Mouse (Mus musculus) cerebellum, adult 2 months (tissue): ENCODE data around the gene Smarca5. TPM values are rescaled to one million over a fixed set of nuclear protein-coding genes. Genes with fewer than 3 reads are reported as not detected.

Experiments
- DNase-seq, 2 experiments: peaks; one replicate each; pipeline ENCODE4 v3.0.0; 2021
- H3K27ac ChIP-seq: fragments of 200-500 bp; 2 replicates; pipeline ENCODE4 v1.5.1; 2012; ENCODE audit warnings: low read length, control low read depth, inconsistent platforms; ENCODE audit not compliant: insufficient read depth
- H3K27me3 ChIP-seq: fragments of 200-500 bp; 2 replicates; pipeline ENCODE4 v1.6.1; 2012; ENCODE audit warnings: inconsistent platforms, mild to moderate bottlenecking, low read length, moderate library complexity; ENCODE audit not compliant: control insufficient read depth, insufficient read depth
- H3K4me1 ChIP-seq: fragments of 200-500 bp; 2 replicates; pipeline ENCODE4 v1.6.1; 2011; ENCODE audit warnings: low read length; ENCODE audit not compliant: control insufficient read depth, insufficient read depth
- H3K4me3 ChIP-seq: fragments of 200-500 bp; replicated peaks from 2 replicates; pipeline ENCODE3; 2011; ENCODE audit warnings: mild to moderate bottlenecking, low read depth, low read length, control low read depth; ENCODE audit not compliant: insufficient read depth
- CTCF ChIP-seq: fragments of 200-500 bp; IDR thresholded peaks from 2 replicates; pipeline ENCODE4 v1.5.1; 2011; ENCODE audit warnings: low read depth, mild to moderate bottlenecking, control low read depth, low read length, moderate library complexity, borderline replicate concordance; ENCODE audit not compliant: insufficient read depth
- POLR2A ChIP-seq: fragments of 200-500 bp; IDR thresholded peaks from 2 replicates; pipeline ENCODE4 v1.6.1; 2011; ENCODE audit warnings: low read length, control low read depth, borderline replicate concordance; ENCODE audit not compliant: insufficient read depth
- WGBS: fragments of 180-500 bp; shearing (Covaris S2); methylation state at CpG from one replicate; pipeline ENCODE4 v1.1.7; 2018; 5-methylcytosine and 5-hydroxymethylcytosine counted together
- polyA plus RNA-seq: library from polyadenylated mRNA; depleted of rRNA; stranded (reverse); fragments of >200 nt; gene quantifications from 2 replicates; pipeline ENCODE4 v1.2.3, GENCODE M21; 2012

Smarca5 gene
- polyA plus RNA-seq, 1 experiment: 18.9 TPM

GRCm38 (mm10) chr8:80753017-80753715 is 13.9 kb upstream of the Smarca5 start:
- WGBS: 28% methylated on average over 9 of the region's 9 CpGs
- Histone ChIP-seq H3K27me3 (no peaks in the 10 kb centered on the region), H3K4me1 (no peaks in the 10 kb centered on the region), H3K4me3 (no peak overlapping the region), H3K27ac (no peak overlapping the region)
- TF ChIP-seq CTCF: peak; percentile 79
- no peak for TF ChIP-seq POLR2A
- DNase-seq: peak; percentile 66 to 80

DNA sequence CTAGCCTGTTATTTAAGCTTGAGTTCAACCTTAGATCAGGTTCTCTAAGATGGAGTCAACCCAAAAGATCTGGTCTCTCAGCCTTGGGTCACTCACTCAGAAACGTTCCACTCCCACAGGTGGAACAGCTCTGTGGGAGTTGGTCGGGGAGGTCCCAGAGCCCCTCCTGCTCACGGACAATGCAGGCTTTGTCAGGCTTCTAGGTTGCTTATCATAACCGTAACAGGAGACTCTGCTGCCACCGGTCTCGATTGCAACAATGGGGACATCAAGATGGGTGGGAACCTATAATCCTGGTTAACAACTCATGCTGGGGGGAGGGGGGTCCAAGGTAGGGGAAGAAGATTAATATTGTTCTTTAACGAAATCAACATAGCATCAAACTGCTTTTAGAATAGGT is 13.1 kb upstream of the Smarca5 start:
- no peaks in the 10 kb centered on the region for H3K27me3 ChIP-seq
- TF ChIP-seq POLR2A (no peak), CTCF (no peak)
- DNase-seq: no peak
- H3K4me3 ChIP-seq: no peak overlapping the region
- no peaks in the 10 kb centered on the region for H3K4me1 ChIP-seq
- 59% methylated on average over 7 of the region's 7 CpGs for WGBS
- H3K27ac ChIP-seq: no peak overlapping the region

DNA sequence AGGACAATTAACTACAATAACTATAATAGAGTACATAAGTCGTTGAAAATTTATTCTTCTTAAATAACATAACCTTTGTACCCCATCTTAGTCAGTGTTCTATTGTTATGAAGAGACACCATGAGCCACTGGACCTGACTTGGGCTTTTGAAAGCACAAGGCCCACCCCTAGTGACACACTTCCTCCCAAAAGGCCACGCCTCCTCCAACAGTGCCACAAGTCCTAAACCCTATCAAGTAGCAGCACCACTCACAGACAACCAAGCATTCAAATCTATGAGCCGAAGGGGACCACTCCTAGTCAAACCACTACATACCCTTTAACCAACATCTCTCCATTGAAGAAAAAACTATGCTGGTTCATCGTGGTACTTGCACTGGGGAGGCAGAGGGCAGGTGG is 9.8 kb upstream of the Smarca5 start:
- Histone ChIP-seq H3K27ac (no peak overlapping the region), H3K27me3 (no peaks in the 10 kb centered on the region), H3K4me3 (no peak overlapping the region), H3K4me1 (no peaks in the 10 kb centered on the region)
- WGBS: 88% methylated on average over 4 of the region's 4 CpGs
- TF ChIP-seq CTCF: no peak
- no peak for DNase-seq

GRCm38 (mm10) chr8:80739932-80740331 is 635 bp upstream of the Smarca5 start:
- Histone ChIP-seq H3K4me3 (peak overlapping the region; percentile 57), H3K4me1 (no peaks in the 10 kb centered on the region), H3K27me3 (no peaks in the 10 kb centered on the region), H3K27ac (peak overlapping the region; percentile 82)
- WGBS: 7% methylated on average over 14 of the region's 14 CpGs
- DNase-seq: no peak
- TF ChIP-seq POLR2A (no peak), CTCF (no peak)

GRCm38 (mm10) chr8:80738388-80739154 is 726 bp downstream of the Smarca5 start:
- DNase-seq: peak; percentile 55 to 61
- Histone ChIP-seq H3K27me3 (no peaks in the 10 kb centered on the region), H3K4me1 (no peaks in the 10 kb centered on the region), H3K27ac (peak overlapping the region; percentile 78), H3K4me3 (peak overlapping the region; percentile 96)
- under 1% methylated on average over 82 of the region's 84 CpGs for WGBS
- no peak for TF ChIP-seq CTCF
- TF ChIP-seq POLR2A: no peak

DNA sequence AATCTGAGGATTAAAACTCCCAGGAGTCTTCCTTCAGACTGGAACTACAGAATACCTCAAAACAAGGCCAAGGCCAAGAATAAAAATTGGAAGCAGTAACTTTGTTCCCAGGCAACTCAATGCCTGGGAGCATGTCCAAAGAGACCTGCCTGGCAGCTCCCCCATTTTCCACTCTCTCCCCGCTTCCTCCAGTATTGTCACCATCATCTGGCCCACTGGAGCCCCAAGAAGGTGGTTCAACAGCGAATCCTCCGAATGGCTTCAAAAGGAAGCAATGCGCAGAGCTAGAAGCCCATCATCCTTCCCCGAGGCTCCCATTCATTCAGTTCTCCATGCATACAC is 1.3 kb downstream of the Smarca5 start:
- H3K27me3 ChIP-seq: no peaks in the 10 kb centered on the region
- peak in 1 of 2 experiments; percentile 50 for DNase-seq
- TF ChIP-seq POLR2A (no peak), CTCF (no peak)
- WGBS: 0% methylated on average over 5 of the region's 5 CpGs
- H3K27ac ChIP-seq: peak overlapping the region; percentile 78
- no peaks in the 10 kb centered on the region for H3K4me1 ChIP-seq
- H3K4me3 ChIP-seq: peak overlapping the region; percentile 96

DNA sequence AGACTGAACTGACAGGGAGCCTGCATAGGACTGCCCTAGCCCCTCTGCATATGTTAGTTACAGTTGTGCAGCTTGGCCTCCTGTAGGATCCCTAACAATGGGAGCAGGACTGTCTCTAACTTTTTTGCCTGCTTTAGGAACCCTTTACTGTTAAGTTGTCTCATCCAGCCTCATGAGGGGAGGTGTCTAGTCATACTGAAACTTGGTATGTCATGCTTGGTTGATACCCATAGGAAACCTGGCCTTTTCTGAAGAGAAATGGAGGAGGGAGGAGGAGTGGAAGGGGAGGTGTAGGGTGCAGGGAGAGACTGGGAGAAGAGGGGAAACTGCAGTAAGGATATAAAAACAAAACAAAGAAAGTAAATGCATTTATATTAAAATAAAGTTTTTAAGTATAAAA is 7.0 kb downstream of the Smarca5 start:
- H3K27ac ChIP-seq: no peak overlapping the region
- H3K4me1 ChIP-seq: no peaks in the 10 kb centered on the region
- DNase-seq: no peak
- no peaks in the 10 kb centered on the region for H3K27me3 ChIP-seq
- no peak overlapping the region for H3K4me3 ChIP-seq
- no peak for TF ChIP-seq CTCF
- no peak for TF ChIP-seq POLR2A

- no peak for DNase-seq
Measured at GRCm38 (mm10) chr8:80714461-80714860, 24.8 kb downstream of the Smarca5 start.

More at GRCm38 (mm10) chr8:80714461-80714860, 24.8 kb downstream of the Smarca5 start:
- H3K27ac ChIP-seq: no peak overlapping the region
- TF ChIP-seq CTCF (no peak), POLR2A (no peak)
- no peaks in the 10 kb centered on the region for H3K27me3 ChIP-seq
- no peaks in the 10 kb centered on the region for H3K4me1 ChIP-seq
- no peak overlapping the region for H3K4me3 ChIP-seq
- 93% methylated on average over 1 of the region's 1 CpGs for WGBS
